In genomic region chr8:71340625-71341024, GRCm38 (mm10) we compare ENCODE assay signal across 9 mouse cellular contexts. TPM values are rescaled to one million over a fixed set of nuclear protein-coding genes. Genes with fewer than 3 reads are reported as not detected.
DNase-seq lines count a peak whose midpoint lies in the region; ATAC-seq and TF ChIP-seq lines count a peak whose summit lies in the region.
"Had no signal": no experiment of that assay in that cellular context is flagged by ENCODE, and none has a peak within 500 bp of the region (broad histone marks: within the 10 kb centered on the region; RNA-seq: fewer than 3 reads in every experiment).

No protein-coding gene starts in this region.

- H3K4me3 ChIP-seq in liver, embryonic 11.5 days (ENCODE audit: low read depth, low read length), result no peak overlapping the region
- no peak overlapping the region for H3K4me3 ChIP-seq in limb, embryonic 11.5 days (ENCODE audit: low read depth, low read length)
- H3K4me3 ChIP-seq in stomach, postnatal 0 days (ENCODE audit: low read depth, low read length), result no peak overlapping the region
- H3K4me3 ChIP-seq: heart, embryonic 15.5 days had no signal

- no peaks in the 10 kb centered on the region for H3K27me3 ChIP-seq in liver, embryonic 11.5 days (replicated peaks; ENCODE audit: control insufficient read depth, insufficient read depth, low read length)
- H3K27me3 ChIP-seq in limb, embryonic 11.5 days (ENCODE audit: control insufficient read depth, insufficient read depth, low read length), result no peaks in the 10 kb centered on the region
- H3K27me3 ChIP-seq in stomach, postnatal 0 days (ENCODE audit: control insufficient read depth, insufficient read depth, low read length), result no peaks in the 10 kb centered on the region
- H3K27me3 ChIP-seq: heart, embryonic 15.5 days had no signal

- no peak overlapping the region for H3K4me2 ChIP-seq in liver, embryonic 11.5 days
- no peak overlapping the region for H3K4me2 ChIP-seq in limb, embryonic 11.5 days (ENCODE audit: low read depth, severe bottlenecking)
- no peak overlapping the region for H3K4me2 ChIP-seq in stomach, postnatal 0 days (replicated peaks; ENCODE audit: low read depth)
- H3K4me2 ChIP-seq: heart, embryonic 15.5 days had no signal

- H3K9ac ChIP-seq in liver, embryonic 11.5 days (ENCODE audit: low read depth, low read length), result no peak overlapping the region
- no peak overlapping the region for H3K9ac ChIP-seq in limb, embryonic 11.5 days (ENCODE audit: low read length)
- no peak overlapping the region for H3K9ac ChIP-seq in stomach, postnatal 0 days (ENCODE audit: low read length)
- H3K9ac ChIP-seq: heart, embryonic 15.5 days had no signal

- H3K4me1 ChIP-seq in liver, embryonic 11.5 days (replicated peaks; ENCODE audit: control insufficient read depth, insufficient read depth, low read length), result no peaks in the 10 kb centered on the region
- no peaks in the 10 kb centered on the region for H3K4me1 ChIP-seq in limb, embryonic 11.5 days (ENCODE audit: control insufficient read depth, insufficient read depth, low read length)
- H3K4me1 ChIP-seq in stomach, postnatal 0 days (replicated peaks; ENCODE audit: control insufficient read depth, insufficient read depth), result no peaks in the 10 kb centered on the region
- H3K4me1 ChIP-seq: heart, embryonic 15.5 days had no signal

- DNase-seq in adrenal gland, postnatal 14 days, result peak; percentile 68
- DNase-seq in adrenal gland, adult 2 months, result no peak
- DNase-seq in liver, result peak; percentile 53
- DNase-seq in liver, embryonic 11.5 days (ENCODE audit: low spot score), result no peak
- peak; percentile 63 to 71 for DNase-seq in cerebellum, postnatal 10 days
- peak; percentile 64 for DNase-seq in limb, embryonic 11.5 days (ENCODE audit: low spot score)
- peak; percentile 54 for DNase-seq in stomach, postnatal 0 days (ENCODE audit: low spot score)
- DNase-seq in urinary bladder, adult 2 months (ENCODE audit: low spot score), result no peak

- H3K9me3 ChIP-seq in liver, embryonic 11.5 days (ENCODE audit: control insufficient read depth, low read length), result no peaks in the 10 kb centered on the region
- H3K9me3 ChIP-seq in limb, embryonic 11.5 days (ENCODE audit: control insufficient read depth, low read length), result no peaks in the 10 kb centered on the region
- no peaks in the 10 kb centered on the region for H3K9me3 ChIP-seq in stomach, postnatal 0 days (ENCODE audit: control insufficient read depth, low read length)
- H3K9me3 ChIP-seq: heart, embryonic 15.5 days had no signal

- TF ChIP-seq EP300 in stomach, postnatal 0 days (optimal IDR thresholded peaks at IDR 0.05), result no peak

- 76% methylated on average over 5 of the region's 5 CpGs for WGBS in liver, embryonic 11.5 days
- WGBS in limb, embryonic 11.5 days, result 79% methylated on average over 5 of the region's 5 CpGs
- WGBS in stomach, postnatal 0 days, result 72% methylated on average over 5 of the region's 5 CpGs

- peaks cover 12% of the 10 kb centered on the region; the same call in 1 of the 2 replicates for H3K36me3 ChIP-seq in liver, embryonic 11.5 days (ENCODE audit: control insufficient read depth, insufficient read depth, low read length)
- H3K36me3 ChIP-seq in limb, embryonic 11.5 days (ENCODE audit: control insufficient read depth, insufficient read depth, low read length), result peaks cover 3% of the 10 kb centered on the region; the same call in 1 of the 2 replicates
- peaks cover 13% of the 10 kb centered on the region; the same call in 1 of the 2 replicates for H3K36me3 ChIP-seq in stomach, postnatal 0 days (ENCODE audit: control insufficient read depth, insufficient read depth, low read length)

- H3K27ac ChIP-seq in liver, embryonic 11.5 days (ENCODE audit: low read depth, low read length), result no peak overlapping the region
- H3K27ac ChIP-seq in limb, embryonic 11.5 days (replicated peaks; ENCODE audit: low read depth, low read length), result no peak overlapping the region
- H3K27ac ChIP-seq in stomach, postnatal 0 days (replicated peaks), result no peak overlapping the region
- H3K27ac ChIP-seq: heart, embryonic 15.5 days had no signal

- no peak for ATAC-seq in liver, embryonic 11.5 days (replicated peaks; ENCODE audit: low FRiP score)
- no peak for ATAC-seq in limb, embryonic 11.5 days (ENCODE audit: insufficient number of reproducible peaks, low FRiP score, low TSS enrichment, low read depth)
- no peak; the same call in 1 of the 2 replicates for ATAC-seq in stomach, postnatal 0 days (ENCODE audit: low FRiP score, low TSS enrichment)

- TF ChIP-seq CTCF in stomach, postnatal 0 days (IDR thresholded peaks at IDR 0.05; ENCODE audit: low read depth), result peak; percentile 72

RNA-seq across cellular contexts. Expression of gene Use1, which starts 26.0 kb away (rescaled TPM):
- total RNA-seq in adrenal gland, postnatal 14 days (2021), result 165 and 179 TPM in 2 replicates
- total RNA-seq in adrenal gland, adult 2 months (2021), result 100 to 1,000 TPM; 167 to 218 TPM
- 69.3 and 79.6 TPM in 2 replicates for polyA plus RNA-seq in adrenal gland, adult 2 months (2012; rRNA removed)
- 86.9 and 97.8 TPM in 2 replicates for polyA plus RNA-seq in liver, embryonic 11.5 days (2014; fragmentation: Nextera tagmentation; extraction: Ambion mirVana)
- polyA plus RNA-seq in limb, embryonic 11.5 days (2014; fragmentation: Nextera tagmentation; extraction: Ambion mirVana), result 92.1 and 95.3 TPM in 2 replicates
- 97.1 and 107 TPM in 2 replicates for polyA plus RNA-seq in stomach, postnatal 0 days (2015; fragmentation: Nextera tagmentation; extraction: Ambion mirVana)
- polyA plus RNA-seq in urinary bladder, adult 2 months (2012; rRNA removed), result 218 and 244 TPM in 2 replicates

RNA-seq across cellular contexts. Expression of gene Ocel1, which starts 30.5 kb away (rescaled TPM):
- total RNA-seq in adrenal gland, postnatal 14 days (2021), result 17.4 and 17.9 TPM in 2 replicates
- total RNA-seq in adrenal gland, adult 2 months (2021), result 10 to 100 TPM; 16.5 to 17.8 TPM
- polyA plus RNA-seq in adrenal gland, adult 2 months (2012; rRNA removed), result 32.1 and 36.1 TPM in 2 replicates
- polyA plus RNA-seq in liver, embryonic 11.5 days (2014; fragmentation: Nextera tagmentation; extraction: Ambion mirVana), result 5.8 and 6.9 TPM in 2 replicates
- polyA plus RNA-seq in limb, embryonic 11.5 days (2014; fragmentation: Nextera tagmentation; extraction: Ambion mirVana), result 2.7 and 3.1 TPM in 2 replicates
- polyA plus RNA-seq in stomach, postnatal 0 days (2015; fragmentation: Nextera tagmentation; extraction: Ambion mirVana), result 8.2 and 9.1 TPM in 2 replicates
- polyA plus RNA-seq in urinary bladder, adult 2 months (2012; rRNA removed), result 10.3 and 12.0 TPM in 2 replicates

RNA-seq across cellular contexts. Expression of gene Nr2f6, which starts 41.1 kb away (rescaled TPM):
- total RNA-seq in adrenal gland, postnatal 14 days (2021), result 61.1 and 65.7 TPM in 2 replicates
- 10 to 100 TPM; 49.7 to 71.5 TPM for total RNA-seq in adrenal gland, adult 2 months (2021)
- polyA plus RNA-seq in adrenal gland, adult 2 months (2012; rRNA removed), result 335 and 389 TPM in 2 replicates
- polyA plus RNA-seq in liver, embryonic 11.5 days (2014; fragmentation: Nextera tagmentation; extraction: Ambion mirVana), result 43.7 and 44.6 TPM in 2 replicates
- polyA plus RNA-seq in limb, embryonic 11.5 days (2014; fragmentation: Nextera tagmentation; extraction: Ambion mirVana), result 68.9 and 78.6 TPM in 2 replicates
- polyA plus RNA-seq in stomach, postnatal 0 days (2015; fragmentation: Nextera tagmentation; extraction: Ambion mirVana), result 47.0 and 56.1 TPM in 2 replicates
- polyA plus RNA-seq in urinary bladder, adult 2 months (2012; rRNA removed), result 65.7 and 75.0 TPM in 2 replicates

RNA-seq across cellular contexts. Expression of gene Ushbp1, which starts 55.0 kb away (rescaled TPM):
- total RNA-seq in adrenal gland, postnatal 14 days (2021), result 30.9 and 37.6 TPM in 2 replicates
- total RNA-seq in adrenal gland, adult 2 months (2021), result 10 to 100 TPM; 11.9 to 16.8 TPM
- polyA plus RNA-seq in adrenal gland, adult 2 months (2012; rRNA removed), result 40.1 and 58.8 TPM in 2 replicates
- 6.6 and 6.7 TPM in 2 replicates for polyA plus RNA-seq in liver, embryonic 11.5 days (2014; fragmentation: Nextera tagmentation; extraction: Ambion mirVana)
- polyA plus RNA-seq in limb, embryonic 11.5 days (2014; fragmentation: Nextera tagmentation; extraction: Ambion mirVana), result 3.4 and 4.1 TPM in 2 replicates
- polyA plus RNA-seq in stomach, postnatal 0 days (2015; fragmentation: Nextera tagmentation; extraction: Ambion mirVana), result 4.1 and 4.5 TPM in 2 replicates
- polyA plus RNA-seq in urinary bladder, adult 2 months (2012; rRNA removed), result 22.0 and 23.9 TPM in 2 replicates

RNA-seq across cellular contexts. Expression of gene Babam1, which starts 56.0 kb away (rescaled TPM):
- total RNA-seq in adrenal gland, postnatal 14 days (2021), result 85.5 and 88.4 TPM in 2 replicates
- total RNA-seq in adrenal gland, adult 2 months (2021), result 100 to 1,000 TPM; 106 to 119 TPM
- polyA plus RNA-seq in adrenal gland, adult 2 months (2012; rRNA removed), result 143 and 164 TPM in 2 replicates
- polyA plus RNA-seq in liver, embryonic 11.5 days (2014; fragmentation: Nextera tagmentation; extraction: Ambion mirVana), result 102 and 111 TPM in 2 replicates
- 109 and 119 TPM in 2 replicates for polyA plus RNA-seq in limb, embryonic 11.5 days (2014; fragmentation: Nextera tagmentation; extraction: Ambion mirVana)
- 54.7 and 61.7 TPM in 2 replicates for polyA plus RNA-seq in stomach, postnatal 0 days (2015; fragmentation: Nextera tagmentation; extraction: Ambion mirVana)
- 87.3 and 92.4 TPM in 2 replicates for polyA plus RNA-seq in urinary bladder, adult 2 months (2012; rRNA removed)

Comparison
In these comparisons a context has a peak if more than half of its experiments do, and no peak if none do; other contexts are left out.
1. DNase-seq: peak in adrenal gland, postnatal 14 days (single experiment), liver (single experiment), cerebellum, postnatal 10 days (2 of 2), limb, embryonic 11.5 days (single experiment) and stomach, postnatal 0 days (single experiment); none in adrenal gland, adult 2 months (single experiment), liver, embryonic 11.5 days (single experiment) and urinary bladder, adult 2 months (single experiment).